Mouse (Mus musculus) ES-Bruce4 (cell line): ENCODE measurements around the gene Palm3. TPM values are rescaled to one million over a fixed set of nuclear protein-coding genes. Genes with fewer than 3 reads are reported as not detected.
A peak's percentile ranks its signal among the peaks of the same experiment; 100 is the strongest.

Experiments used
- H3K27ac ChIP-seq: 2 replicates; pipeline ENCODE4 v1.5.1; 2012; ENCODE audit warnings: low read length, inconsistent platforms; ENCODE audit not compliant: insufficient read depth
- H3K27me3 ChIP-seq: 2 replicates; pipeline ENCODE4 v1.6.1; 2012; ENCODE audit warnings: mild to moderate bottlenecking, low read length, inconsistent platforms; ENCODE audit not compliant: control insufficient read depth, poor library complexity, insufficient read depth, severe bottlenecking
- H3K36me3 ChIP-seq: 2 replicates; pipeline ENCODE4 v1.6.1; 2012; ENCODE audit warnings: inconsistent platforms, mild to moderate bottlenecking, low read length, moderate library complexity; ENCODE audit not compliant: control insufficient read depth, poor library complexity, insufficient read depth, severe bottlenecking
- H3K4me1 ChIP-seq: one replicate; pipeline ENCODE4 v1.8.1; 2011; ENCODE audit warnings: low read length; ENCODE audit not compliant: control insufficient read depth, insufficient read depth
- H3K4me3 ChIP-seq: 2 replicates; pipeline ENCODE4 v1.5.1; 2011; ENCODE audit warnings: low read depth, mild to moderate bottlenecking, low read length
- H3K9ac ChIP-seq: 2 replicates; pipeline ENCODE4 v1.6.1; 2012; ENCODE audit warnings: low read depth, mild to moderate bottlenecking, inconsistent platforms; ENCODE audit not compliant: poor library complexity, severe bottlenecking
- H3K9me3 ChIP-seq: replicated peaks from 2 replicates; pipeline ENCODE4 v1.6.1; 2012; ENCODE audit warnings: mild to moderate bottlenecking, low read length, inconsistent platforms; ENCODE audit not compliant: control insufficient read depth, poor library complexity, insufficient read depth, severe bottlenecking
- CTCF ChIP-seq: IDR thresholded peaks from one replicate; pipeline ENCODE4 v1.8.1; 2011; ENCODE audit warnings: low read depth, low read length
- EP300 ChIP-seq: IDR thresholded peaks from 2 replicates; pipeline ENCODE4 v1.6.1; 2011; ENCODE audit warnings: low read depth, low read length; ENCODE audit not compliant: insufficient read depth
- POLR2A ChIP-seq: IDR thresholded peaks from one replicate; pipeline ENCODE4 v1.8.1; 2011; ENCODE audit warnings: low read length; ENCODE audit not compliant: insufficient read depth
- polyA plus RNA-seq: library from polyadenylated mRNA; stranded (reverse); fragments of >200 nt; gene quantifications from 2 replicates; pipeline ENCODE4 v1.2.4, GENCODE M21; 2011; ENCODE audit warnings: low read depth; ENCODE audit not compliant: missing spikeins, insufficient read depth, insufficient read length

The Palm3 gene
- polyA plus RNA-seq, 1 experiment: 62.8 TPM

DNA sequence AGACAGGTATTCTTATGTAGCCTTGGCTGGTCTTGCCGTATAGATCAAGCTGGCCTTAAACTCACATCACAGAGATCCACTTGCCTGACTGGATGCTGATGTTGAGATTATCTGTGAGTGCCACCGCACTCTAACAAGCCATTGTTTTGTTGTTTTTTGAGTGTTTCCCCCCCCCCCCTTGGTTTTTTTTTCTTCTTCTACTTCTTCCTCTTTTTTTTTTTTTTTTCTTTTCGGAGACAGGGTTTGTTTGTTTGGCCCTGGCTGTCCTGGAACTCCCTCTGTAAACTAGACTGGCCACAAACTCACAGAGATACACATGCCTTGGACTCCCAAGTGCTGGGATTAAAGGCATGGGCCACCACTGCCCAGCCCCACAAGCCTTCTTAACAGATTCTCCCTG lies 27.2 kb upstream of the Palm3 start:
- Histone ChIP-seq H3K4me1 (peaks cover under 1% of the 10 kb centered on the region), H3K27me3 (no peaks in the 10 kb centered on the region), H3K36me3 (peaks cover 9% of the 10 kb centered on the region), H3K4me3 (no peak overlapping the region), H3K9ac (no peak overlapping the region), H3K27ac (no peak overlapping the region), H3K9me3 (no peaks in the 10 kb centered on the region)
- no peak for TF ChIP-seq CTCF
- TF ChIP-seq POLR2A: no peak
- no peak for TF ChIP-seq EP300

DNA sequence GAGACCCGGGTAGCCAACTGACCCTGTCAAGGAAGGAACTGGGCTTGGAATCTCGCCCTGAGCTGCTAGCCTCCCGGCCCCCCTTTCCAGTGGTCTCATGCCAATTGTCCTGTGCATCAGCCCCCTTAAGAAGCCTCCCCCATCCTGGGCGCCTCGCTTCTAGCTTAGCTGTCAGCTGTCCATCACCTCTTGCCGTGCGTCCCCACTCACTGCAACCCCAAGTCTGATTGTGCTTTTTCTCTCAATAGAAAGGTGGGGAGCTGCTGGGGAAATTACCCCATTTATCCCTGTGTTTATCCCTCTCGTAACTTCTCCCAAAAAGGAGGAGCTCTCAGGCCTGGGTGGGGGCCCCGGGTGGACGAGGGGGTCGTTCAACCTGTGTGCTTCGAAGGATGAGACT lies 25.3 kb upstream of the Palm3 start:
- no peak overlapping the region for H3K4me3 ChIP-seq
- peak overlapping the region; percentile 99 for H3K9ac ChIP-seq

GRCm38 (mm10) chr8:83996567-83997505 lies 24.4 kb upstream of the Palm3 start:
- TF ChIP-seq EP300 (no peak), CTCF (no peak), POLR2A (no peak)
- H3K36me3 ChIP-seq: peaks cover 18% of the 10 kb centered on the region

More for the DNA sequence above, 25.3 kb upstream of the Palm3 start:
- Histone ChIP-seq H3K9me3 (no peaks in the 10 kb centered on the region), H3K4me1 (peaks cover 7% of the 10 kb centered on the region), H3K36me3 (peaks cover 22% of the 10 kb centered on the region), H3K27ac (no peak overlapping the region), H3K27me3 (no peaks in the 10 kb centered on the region)
- TF ChIP-seq CTCF: no peak
- TF ChIP-seq EP300: no peak
- TF ChIP-seq POLR2A: no peak

DNA sequence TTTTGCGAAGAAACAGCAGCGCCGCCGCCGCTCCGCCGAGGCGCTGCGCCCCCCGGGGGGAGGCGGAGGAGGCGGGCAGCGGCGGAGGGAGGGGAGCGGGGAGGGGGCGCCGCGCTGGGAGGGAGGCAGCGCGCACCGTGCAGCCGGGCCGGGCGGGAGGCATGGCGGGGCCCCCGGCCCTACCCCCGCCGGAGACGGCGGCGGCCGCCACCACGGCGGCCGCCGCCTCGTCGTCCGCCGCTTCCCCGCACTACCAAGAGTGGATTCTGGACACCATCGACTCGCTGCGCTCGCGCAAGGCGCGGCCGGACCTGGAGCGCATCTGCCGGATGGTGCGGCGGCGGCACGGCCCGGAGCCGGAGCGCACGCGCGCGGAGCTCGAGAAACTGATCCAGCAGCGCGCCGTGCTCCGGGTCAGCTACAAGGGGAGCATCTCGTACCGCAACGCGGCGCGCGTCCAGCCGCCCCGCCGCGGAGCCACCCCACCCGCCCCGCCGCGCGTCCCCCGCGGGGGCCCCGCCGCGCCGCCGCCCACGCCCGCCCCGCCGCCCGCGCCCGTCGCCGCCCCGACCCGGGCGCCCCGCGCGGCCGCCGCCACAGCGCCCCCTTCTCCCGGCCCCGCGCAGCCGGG lies 23.6 kb upstream of the Palm3 start, which contains the start of gene Samd1:
Samd1 (plus strand) TSS at position 162 of the 631 bp plus-strand sequence.
- Histone ChIP-seq H3K9me3 (no peaks in the 10 kb centered on the region), H3K9ac (peak within 1 kb of the TSS; percentile 99), H3K27ac (peak within 1 kb of the TSS; percentile 78), H3K36me3 (peaks cover 18% of the 10 kb centered on the region), H3K27me3 (no peaks in the 10 kb centered on the region), H3K4me1 (peaks cover 7% of the 10 kb centered on the region), H3K4me3 (peak within 1 kb of the TSS; percentile 90)
- no peak for TF ChIP-seq POLR2A
- TF ChIP-seq EP300: no peak
- no peak for TF ChIP-seq CTCF

More at GRCm38 (mm10) chr8:83996567-83997505, 24.4 kb upstream of the Palm3 start:
- no peaks in the 10 kb centered on the region for H3K27me3 ChIP-seq
- peak overlapping the region; percentile 99 for H3K9ac ChIP-seq
- H3K4me1 ChIP-seq: peaks cover 7% of the 10 kb centered on the region
- H3K27ac ChIP-seq: peak overlapping the region; percentile 78
- H3K4me3 ChIP-seq: peak overlapping the region; percentile 90
- H3K9me3 ChIP-seq: no peaks in the 10 kb centered on the region

DNA sequence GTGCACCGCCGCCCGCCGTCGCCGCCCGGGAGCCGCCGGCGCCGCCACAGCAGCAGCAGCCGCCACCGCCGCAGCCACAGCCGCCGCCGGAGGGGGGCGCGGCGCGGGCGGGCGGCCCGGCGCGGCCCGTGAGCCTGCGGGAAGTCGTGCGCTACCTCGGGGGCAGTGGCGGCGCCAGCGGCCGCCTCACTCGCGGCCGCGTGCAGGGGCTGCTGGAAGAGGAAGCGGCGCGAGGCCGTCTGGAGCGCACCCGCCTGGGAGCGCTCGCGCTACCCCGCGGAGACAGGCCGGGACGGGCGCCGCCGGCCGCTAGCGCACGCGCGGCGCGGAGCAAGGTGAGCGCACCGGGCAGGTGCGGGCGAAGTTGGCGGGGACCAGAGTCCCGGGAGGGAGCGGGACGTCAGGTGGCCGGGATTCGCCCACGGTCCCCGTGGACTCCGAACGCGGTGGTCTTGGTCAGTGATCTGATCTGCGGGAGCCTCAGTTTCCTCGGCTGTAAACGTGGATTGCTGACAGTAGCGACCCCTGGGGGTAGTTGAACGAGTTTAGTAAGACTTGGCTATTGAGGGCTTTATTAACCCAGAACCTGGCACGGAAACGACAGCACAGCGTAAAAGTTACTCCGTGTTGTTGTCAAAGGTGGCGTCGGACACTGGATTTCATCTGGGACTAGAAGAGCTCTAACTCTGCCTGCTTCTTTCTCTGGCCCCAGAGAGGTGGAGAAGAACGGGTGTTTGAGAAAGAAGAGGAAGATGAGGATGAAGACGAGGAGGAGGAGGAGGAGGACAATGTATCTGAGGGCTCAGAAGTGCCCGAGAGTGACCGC lies 22.8 kb upstream of the Palm3 start:
- Histone ChIP-seq H3K9me3 (no peaks in the 10 kb centered on the region), H3K4me1 (peaks cover 7% of the 10 kb centered on the region), H3K9ac (peak overlapping the region; percentile 99), H3K36me3 (peaks cover 18% of the 10 kb centered on the region), H3K27ac (peak overlapping the region; percentile 34), H3K4me3 (peak overlapping the region; percentile 70), H3K27me3 (no peaks in the 10 kb centered on the region)
- TF ChIP-seq CTCF (peak; percentile 34), EP300 (no peak)
